Mouse (Mus musculus) ES-E14 (cell line): ENCODE results near the gene Gm36210.

Source experiments
- CHD2 ChIP-seq: IDR thresholded peaks from 2 replicates; pipeline ENCODE4 v1.6.1; 2014; ENCODE audit warnings: mild to moderate bottlenecking, low read depth, low read length, inconsistent platforms
- HCFC1 ChIP-seq: IDR thresholded peaks from 2 replicates; pipeline ENCODE4 v1.6.1; 2012; ENCODE audit warnings: low read length, inconsistent platforms, borderline replicate concordance; ENCODE audit not compliant: insufficient read depth
- ZC3H11A ChIP-seq: IDR thresholded peaks from 2 replicates; pipeline ENCODE4 v1.6.1; 2012; ENCODE audit warnings: low read depth, mild to moderate bottlenecking, inconsistent platforms, low read length, borderline replicate concordance
- ZNF384 ChIP-seq: IDR thresholded peaks from 2 replicates; pipeline ENCODE4 v1.6.1; 2012; ENCODE audit warnings: low read depth, low read length, inconsistent platforms

DNA sequence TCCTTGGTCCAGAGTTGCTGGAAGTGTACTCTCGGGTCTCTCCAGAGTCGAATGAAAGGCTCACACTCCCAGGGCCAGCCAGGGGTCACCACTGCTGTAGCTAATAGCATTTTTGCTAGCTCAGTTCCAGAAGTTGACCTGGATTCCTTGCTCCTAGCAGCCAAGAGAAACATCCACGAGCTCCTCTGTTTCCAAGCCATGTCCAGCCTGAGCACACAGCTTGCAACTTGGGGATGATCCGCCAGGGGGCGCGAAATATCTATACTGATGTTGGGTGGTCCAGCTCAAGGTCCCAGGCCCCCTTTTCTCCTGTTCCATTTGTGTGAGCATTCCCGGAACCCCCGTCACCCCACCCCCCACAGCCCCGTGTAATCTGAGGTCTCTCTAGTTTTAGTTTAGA lies 5.2 kb upstream of the Gm36210 start:
- TF ChIP-seq CHD2: no peak
- no peak for TF ChIP-seq HCFC1
- TF ChIP-seq ZC3H11A: no peak
- no peak for TF ChIP-seq ZNF384
